Mouse (Mus musculus) kidney, embryonic 15.5 days (tissue): ENCODE measurements around the gene Gna12. TPM values are rescaled to one million over a fixed set of nuclear protein-coding genes. Genes with fewer than 3 reads are reported as not detected.

Source experiments
- ATAC-seq: fragments of 200-750 bp; cut with Nextera tagmentation; replicated peaks from 2 replicates; pipeline ENCODE4 v1.8.0; 2017; ENCODE audit warnings: moderate TSS enrichment; ENCODE audit not compliant: low FRiP score
- H3K27ac ChIP-seq: fragments of 300-500 bp; sonication (generic); 2 replicates; pipeline ENCODE4 v1.5.1; 2015; ENCODE audit warnings: mild to moderate bottlenecking, inconsistent platforms
- H3K27me3 ChIP-seq: fragments of 300-500 bp; sonication (generic); 2 replicates; pipeline ENCODE4 v1.6.1; 2015; ENCODE audit warnings: inconsistent platforms
- H3K36me3 ChIP-seq: fragments of 300-500 bp; sonication (generic); 2 replicates; pipeline ENCODE4 v1.6.1; 2015; ENCODE audit warnings: inconsistent platforms
- H3K4me1 ChIP-seq: fragments of 300-500 bp; sonication (generic); 2 replicates; pipeline ENCODE4 v1.6.1; 2015; ENCODE audit warnings: inconsistent platforms
- H3K4me2 ChIP-seq: fragments of 300-500 bp; sonication (generic); 2 replicates; pipeline ENCODE4 v1.6.1; 2015; ENCODE audit warnings: moderate library complexity, mild to moderate bottlenecking, inconsistent platforms
- H3K4me3 ChIP-seq: fragments of 300-500 bp; sonication (generic); replicated peaks from 2 replicates; pipeline ENCODE4 v1.5.1; 2015; ENCODE audit warnings: mild to moderate bottlenecking, inconsistent platforms
- H3K9ac ChIP-seq: fragments of 300-500 bp; sonication (generic); 2 replicates; pipeline ENCODE4 v1.6.1; 2015; ENCODE audit warnings: mild to moderate bottlenecking, inconsistent platforms
- H3K9me3 ChIP-seq: fragments of 300-500 bp; sonication (generic); replicated peaks from 2 replicates; pipeline ENCODE4 v1.6.1; 2016; ENCODE audit warnings: inconsistent platforms
- WGBS: fragments of 180-500 bp; shearing (Covaris S2); methylation state at CpG from one replicate; pipeline ENCODE4 v1.1.7; 2015; ENCODE audit warnings: mixed read lengths; 5-methylcytosine and 5-hydroxymethylcytosine counted together
- polyA plus RNA-seq: library from polyadenylated mRNA; unstranded; fragments of >200 nt; fragmentation: Nextera tagmentation; extraction: Ambion mirVana; gene quantifications from 2 replicates; pipeline ENCODE4 v1.2.1, GENCODE M21; 2015

Gna12 gene
- polyA plus RNA-seq, 1 experiment from 2014 or later = 16.1 TPM

DNA sequence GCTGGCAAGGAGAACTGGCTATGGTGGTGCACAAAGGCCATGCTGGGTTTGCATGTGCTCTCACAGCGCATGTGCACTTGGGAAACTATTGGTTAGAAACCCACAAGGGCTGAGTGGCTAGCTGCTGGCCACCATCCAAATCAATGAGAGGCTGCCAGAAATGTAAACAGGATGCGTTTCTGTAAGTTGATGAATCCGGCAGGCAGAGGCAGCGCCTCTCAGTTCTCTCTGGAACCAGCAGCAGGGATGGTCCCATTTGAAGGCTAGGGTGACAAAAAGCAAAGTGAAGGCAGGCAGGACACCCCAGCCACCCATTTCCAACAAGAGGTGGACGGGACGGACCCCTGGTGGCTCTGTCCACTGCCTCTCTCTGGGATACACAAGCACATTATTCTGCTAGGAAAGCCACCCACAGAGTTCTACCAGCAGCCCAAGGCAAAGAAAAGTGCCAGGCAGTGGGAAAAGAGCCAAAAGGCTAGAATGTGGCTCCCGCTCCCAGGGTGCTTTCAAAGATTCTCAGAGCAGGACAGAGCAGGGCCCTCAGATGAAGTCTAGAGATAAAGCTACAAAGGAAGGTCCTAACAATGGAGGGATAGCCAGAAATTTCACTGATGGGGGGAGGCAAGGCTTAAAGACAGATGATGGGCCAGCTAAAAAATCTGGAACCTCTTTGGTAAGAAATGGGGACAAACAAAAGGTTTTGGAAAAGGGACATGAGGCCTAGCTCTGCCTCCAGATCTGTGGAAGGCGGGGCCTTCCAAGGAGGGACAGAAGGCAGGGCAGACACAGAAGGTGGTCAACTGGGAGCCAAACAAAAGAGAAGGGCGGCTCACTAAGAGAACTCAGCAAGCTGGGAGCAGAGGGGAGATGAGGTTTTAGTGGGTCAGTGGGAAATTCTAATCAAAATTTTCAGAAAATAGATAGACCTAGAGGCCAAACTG, 39.0 kb downstream of the Gna12 start:
- WGBS = 42% methylated on average over 9 of the region's 9 CpGs
- Histone ChIP-seq H3K4me2 (no peak overlapping the region), H3K27me3 (no peaks in the 10 kb centered on the region), H3K36me3 (no peaks in the 10 kb centered on the region), H3K9ac (no peak overlapping the region), H3K9me3 (no peaks in the 10 kb centered on the region), H3K4me3 (no peak overlapping the region), H3K4me1 (peaks cover 72% of the 10 kb centered on the region), H3K27ac (peak overlapping the region; percentile 93)
- ATAC-seq = peak; percentile 57; the same call in 1 of the 2 replicates

DNA sequence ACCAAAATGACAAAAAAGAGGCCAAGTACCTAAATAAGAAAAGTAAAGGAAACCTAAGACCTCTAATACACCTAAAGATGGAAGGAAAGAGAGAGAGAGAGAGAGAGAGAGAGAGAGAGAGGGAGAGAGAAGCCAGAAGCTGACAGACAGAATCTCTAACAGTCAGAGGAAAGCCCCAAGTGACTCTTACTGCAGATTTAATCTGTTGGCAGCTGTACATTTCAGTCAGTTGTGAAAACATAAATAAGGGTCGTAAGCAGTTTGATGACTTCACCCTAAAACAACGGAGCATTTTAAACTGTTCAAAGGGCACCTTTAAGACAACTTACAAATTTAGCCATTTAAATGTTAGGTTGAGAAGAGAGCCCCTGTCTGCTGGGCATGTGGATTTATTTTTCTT, 39.8 kb downstream of the Gna12 start:
- H3K4me3 ChIP-seq = no peak overlapping the region
- H3K4me2 ChIP-seq = no peak overlapping the region
- WGBS = 37% methylated on average over 2 of the region's 2 CpGs
- peak overlapping the region; percentile 93 for H3K27ac ChIP-seq
- ATAC-seq = no peak
- peaks cover 2% of the 10 kb centered on the region for H3K36me3 ChIP-seq
- peaks cover 76% of the 10 kb centered on the region for H3K4me1 ChIP-seq
- H3K9ac ChIP-seq = no peak overlapping the region
- H3K9me3 ChIP-seq = no peaks in the 10 kb centered on the region
- no peaks in the 10 kb centered on the region for H3K27me3 ChIP-seq

DNA sequence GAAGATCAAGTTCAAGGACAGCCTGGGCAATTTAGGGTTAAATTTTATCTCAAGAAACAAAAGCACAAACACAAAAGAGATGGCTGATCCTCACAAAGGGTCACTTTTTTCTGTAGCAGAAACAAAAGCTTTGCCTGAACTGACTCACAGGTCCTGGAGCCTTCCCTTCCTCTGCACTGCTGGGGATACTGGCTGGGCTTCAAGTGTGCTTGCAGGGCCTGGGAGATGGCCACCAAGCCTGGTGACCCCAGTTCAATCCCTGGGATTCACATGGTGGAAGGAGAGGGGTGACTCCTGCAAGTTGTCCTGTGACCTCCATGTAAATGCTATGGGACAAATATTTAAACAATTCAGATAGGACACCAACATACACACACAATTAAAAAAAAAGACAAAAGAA, 40.7 kb downstream of the Gna12 start:
- Histone ChIP-seq H3K4me3 (no peak overlapping the region), H3K27me3 (no peaks in the 10 kb centered on the region), H3K4me2 (no peak overlapping the region), H3K27ac (0 out of 2 replicates have a peak overlapping the region, but pooled peaks have one; percentile 13), H3K9me3 (no peaks in the 10 kb centered on the region), H3K4me1 (peaks cover 68% of the 10 kb centered on the region), H3K9ac (no peak overlapping the region), H3K36me3 (peaks cover 11% of the 10 kb centered on the region)
- no peak for ATAC-seq

GRCm38 (mm10) chr5:140785240-140785872, 44.9 kb downstream of the Gna12 start:
- Histone ChIP-seq H3K4me2 (no peak overlapping the region), H3K27me3 (no peaks in the 10 kb centered on the region), H3K9ac (no peak overlapping the region), H3K9me3 (no peaks in the 10 kb centered on the region), H3K27ac (peak overlapping the region; percentile 58; the same call in 1 of the 2 replicates), H3K36me3 (peaks cover 53% of the 10 kb centered on the region), H3K4me3 (no peak overlapping the region), H3K4me1 (peaks cover 30% of the 10 kb centered on the region)
- WGBS = 88% methylated on average over 13 of the region's 13 CpGs
- ATAC-seq = no peak

DNA sequence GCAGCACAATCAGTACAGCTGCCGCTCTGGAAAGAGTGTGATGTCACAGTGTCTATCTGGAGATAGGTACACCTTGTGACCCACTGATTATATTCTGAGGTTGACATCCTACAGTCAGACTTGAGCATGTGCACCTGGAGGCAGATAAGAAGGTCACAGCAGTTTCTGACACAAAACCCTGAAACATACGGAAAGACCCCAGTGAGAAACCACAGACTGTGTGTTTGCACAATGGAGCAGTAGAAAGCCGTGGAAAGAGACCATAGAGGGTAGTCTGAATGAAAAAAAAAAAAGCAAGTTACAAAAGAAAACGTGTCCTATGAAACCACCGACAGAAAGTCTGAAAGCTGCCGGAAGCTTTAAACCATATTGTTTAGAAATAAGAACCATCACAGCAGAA, 45.9 kb downstream of the Gna12 start:
- Histone ChIP-seq H3K4me2 (no peak overlapping the region), H3K4me1 (peaks cover 22% of the 10 kb centered on the region), H3K36me3 (peaks cover 63% of the 10 kb centered on the region), H3K9ac (no peak overlapping the region), H3K9me3 (no peaks in the 10 kb centered on the region), H3K27ac (no peak overlapping the region), H3K27me3 (no peaks in the 10 kb centered on the region), H3K4me3 (no peak overlapping the region)
- 88% methylated on average over 6 of the region's 6 CpGs for WGBS
- no peak for ATAC-seq

GRCm38 (mm10) chr5:140783577-140783976, 46.7 kb downstream of the Gna12 start:
- WGBS = 94% methylated on average over 4 of the region's 4 CpGs
- H3K36me3 ChIP-seq = peaks cover 69% of the 10 kb centered on the region

DNA sequence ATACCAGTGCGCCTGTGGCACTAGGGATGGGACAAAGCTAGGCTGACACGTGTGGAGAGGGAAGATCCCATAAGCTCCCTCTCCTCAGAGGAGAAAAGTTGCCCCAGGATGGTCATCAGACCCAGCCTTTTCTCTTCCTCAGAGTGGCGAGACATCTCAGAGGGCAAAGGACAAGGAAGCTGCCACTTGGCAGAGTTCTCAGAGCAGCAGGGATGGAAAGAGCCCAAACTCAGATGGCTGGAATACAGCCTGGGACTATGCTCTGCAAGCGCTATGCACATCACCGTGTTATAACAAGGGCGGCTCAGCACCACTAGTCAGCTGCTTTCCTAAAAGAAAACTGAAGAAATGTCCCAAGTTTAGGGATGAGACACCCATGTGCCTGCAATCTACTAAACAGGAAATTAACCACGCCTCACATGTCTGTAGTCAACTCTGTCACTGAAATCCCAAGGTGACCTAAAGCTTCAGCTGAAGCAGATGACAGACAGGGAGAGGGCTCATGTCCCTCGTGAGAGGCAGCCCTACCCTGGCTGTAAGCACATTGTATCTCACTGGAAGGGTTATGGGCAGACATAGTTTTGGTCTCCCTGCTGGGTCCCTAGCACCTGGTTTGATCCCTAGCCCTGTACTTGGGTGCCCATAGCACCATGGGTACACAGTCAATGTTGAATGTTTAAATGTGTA, 48.2 kb downstream of the Gna12 start:
- H3K9ac ChIP-seq = no peak overlapping the region
- no peak overlapping the region for H3K4me2 ChIP-seq
- no peaks in the 10 kb centered on the region for H3K9me3 ChIP-seq
- no peak overlapping the region for H3K27ac ChIP-seq
- no peak for ATAC-seq
- no peaks in the 10 kb centered on the region for H3K27me3 ChIP-seq
- H3K4me3 ChIP-seq = no peak overlapping the region
- peaks cover 17% of the 10 kb centered on the region for H3K4me1 ChIP-seq
- peaks cover 85% of the 10 kb centered on the region for H3K36me3 ChIP-seq
- WGBS = 91% methylated on average over 8 of the region's 8 CpGs

More at GRCm38 (mm10) chr5:140783577-140783976, 46.7 kb downstream of the Gna12 start:
- no peak overlapping the region for H3K9ac ChIP-seq
- H3K4me1 ChIP-seq = peaks cover 16% of the 10 kb centered on the region
- H3K27ac ChIP-seq = no peak overlapping the region
- ATAC-seq = no peak
- no peaks in the 10 kb centered on the region for H3K27me3 ChIP-seq
- H3K9me3 ChIP-seq = no peaks in the 10 kb centered on the region
- H3K4me2 ChIP-seq = no peak overlapping the region
- H3K4me3 ChIP-seq = no peak overlapping the region

GRCm38 (mm10) chr5:140781122-140781521, 49.1 kb downstream of the Gna12 start:
- H3K9me3 ChIP-seq = no peaks in the 10 kb centered on the region
- 75% methylated on average over 5 of the region's 5 CpGs for whole genome bisulfite sequencing
- H3K27ac ChIP-seq = no peak overlapping the region
- peaks cover 10% of the 10 kb centered on the region for H3K4me1 ChIP-seq
- H3K27me3 ChIP-seq = no peaks in the 10 kb centered on the region
- H3K9ac ChIP-seq = no peak overlapping the region
- no peak for ATAC-seq
- H3K4me2 ChIP-seq = no peak overlapping the region
- no peak overlapping the region for H3K4me3 ChIP-seq
- H3K36me3 ChIP-seq = peaks cover 86% of the 10 kb centered on the region

DNA sequence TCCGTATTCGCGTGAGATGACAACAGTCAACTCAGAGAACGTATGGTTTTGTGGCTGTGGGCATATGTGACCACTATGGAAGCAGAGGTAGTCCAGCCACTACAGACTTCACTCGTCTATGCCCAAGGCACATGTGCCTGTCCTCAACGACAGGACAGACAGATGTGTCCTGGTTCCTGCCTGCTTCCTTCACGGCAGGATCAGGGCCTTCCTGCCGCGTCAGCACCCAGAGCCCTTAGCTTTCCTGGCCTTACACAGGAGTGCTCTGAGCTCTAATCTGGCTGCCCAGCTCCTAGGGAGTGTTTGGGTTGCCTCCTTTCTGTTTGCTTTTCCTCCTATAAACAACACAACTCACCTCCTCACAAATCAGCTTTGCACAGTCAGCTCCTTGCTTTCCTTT, 53.3 kb downstream of the Gna12 start:
- no peak overlapping the region for H3K4me3 ChIP-seq
- peak overlapping the region; percentile 35; the same call in 1 of the 2 replicates for H3K27ac ChIP-seq
- no peaks in the 10 kb centered on the region for H3K27me3 ChIP-seq
- peaks cover 23% of the 10 kb centered on the region for H3K4me1 ChIP-seq
- H3K9ac ChIP-seq = no peak overlapping the region
- H3K36me3 ChIP-seq = peaks cover 63% of the 10 kb centered on the region
- 68% methylated on average over 9 of the region's 9 CpGs for WGBS
- no peak overlapping the region for H3K4me2 ChIP-seq
- ATAC-seq = no peak
- H3K9me3 ChIP-seq = no peaks in the 10 kb centered on the region

DNA sequence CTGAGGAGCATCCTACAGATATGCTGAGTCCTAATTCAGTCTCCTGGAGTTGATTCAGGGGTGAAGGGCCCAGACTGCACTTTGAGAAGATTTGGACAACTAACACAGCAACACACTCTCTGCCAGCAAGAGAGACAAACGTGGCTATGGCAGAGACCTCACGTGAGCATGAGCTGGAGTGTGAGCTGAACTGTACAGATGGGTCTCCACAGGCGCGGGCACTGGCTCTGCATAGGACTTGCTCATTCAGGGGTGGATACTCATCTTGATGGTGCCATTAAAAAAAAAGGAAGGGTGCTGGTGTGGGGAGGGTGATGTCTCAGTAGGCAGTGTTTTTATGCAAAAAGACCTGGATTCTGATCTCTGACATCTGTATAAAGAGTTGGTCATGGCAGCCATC, 55.1 kb downstream of the Gna12 start:
- no peak overlapping the region for H3K4me2 ChIP-seq
- no peak overlapping the region for H3K9ac ChIP-seq
- ATAC-seq = no peak
- H3K4me1 ChIP-seq = peaks cover 41% of the 10 kb centered on the region
- H3K27ac ChIP-seq = no peak overlapping the region
- no peaks in the 10 kb centered on the region for H3K27me3 ChIP-seq
- H3K9me3 ChIP-seq = no peaks in the 10 kb centered on the region
- peaks cover 45% of the 10 kb centered on the region for H3K36me3 ChIP-seq
- no peak overlapping the region for H3K4me3 ChIP-seq
- WGBS = 90% methylated on average over 4 of the region's 4 CpGs

GRCm38 (mm10) chr5:140772158-140772557, 58.1 kb downstream of the Gna12 start:
- Histone ChIP-seq H3K9ac (no peak overlapping the region), H3K9me3 (no peaks in the 10 kb centered on the region), H3K4me2 (no peak overlapping the region), H3K27me3 (no peaks in the 10 kb centered on the region), H3K4me3 (no peak overlapping the region), H3K27ac (peak overlapping the region; percentile 87), H3K36me3 (peaks cover 19% of the 10 kb centered on the region), H3K4me1 (peaks cover 64% of the 10 kb centered on the region)
- 55% methylated on average over 7 of the region's 7 CpGs for WGBS
- no peak for ATAC-seq

- Histone ChIP-seq H3K9ac (no peak overlapping the region), H3K27ac (peak overlapping the region; percentile 87), H3K4me3 (no peak overlapping the region), H3K27me3 (no peaks in the 10 kb centered on the region), H3K4me2 (no peak overlapping the region), H3K4me1 (peaks cover 70% of the 10 kb centered on the region), H3K36me3 (peaks cover 16% of the 10 kb centered on the region), H3K9me3 (no peaks in the 10 kb centered on the region)
- ATAC-seq = no peak
- 27% methylated on average over 6 of the region's 6 CpGs for WGBS
Observed at GRCm38 (mm10) chr5:140771612-140772011, 58.6 kb downstream of the Gna12 start.
